Mouse (Mus musculus) urinary bladder, postnatal 25 days (tissue): ENCODE results near the gene Sohlh1.
A peak's percentile ranks its signal among the peaks of the same experiment; 100 is the strongest.

ENCODE experiments used
- DNase-seq: peaks from one replicate; pipeline ENCODE4 v3.0.0; 2022; ENCODE audit warnings: low spot score

Gene Sohlh1

DNA sequence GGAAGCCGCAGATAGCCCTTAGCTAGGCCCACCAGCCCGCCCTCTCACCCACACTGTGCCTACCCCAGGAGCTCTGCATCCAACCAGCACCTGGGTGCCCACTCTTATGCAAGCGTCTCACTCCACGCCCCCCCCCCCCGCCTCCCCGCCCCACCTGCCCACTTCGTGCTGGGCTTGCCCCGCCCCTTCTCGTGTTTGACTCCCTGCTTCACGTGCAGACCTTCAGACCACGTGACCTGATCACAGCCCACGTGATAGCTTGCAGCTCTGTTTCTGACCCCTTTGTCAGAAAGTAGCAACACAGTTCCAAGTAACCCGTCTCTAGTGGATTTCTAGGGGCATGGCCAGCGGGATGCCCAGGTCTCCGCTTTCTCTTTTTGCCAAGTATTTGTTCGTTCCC is at the start of gene Sohlh1:
TSS of gene Sohlh1 (minus strand) at position 23 of the 400 bp plus-strand sequence.
- DNase-seq = no peak

GRCm38 (mm10) chr2:25892440-25892839 is 45.4 kb upstream of the Sohlh1 start:
- no peak for DNase-seq

GRCm38 (mm10) chr2:25888144-25888543 is 41.1 kb upstream of the Sohlh1 start:
- DNase-seq = no peak

- DNase-seq = no peak
Observed at GRCm38 (mm10) chr2:25887226-25887625, 40.2 kb upstream of the Sohlh1 start.

GRCm38 (mm10) chr2:25884756-25885155 is 37.7 kb upstream of the Sohlh1 start:
- no peak for DNase-seq

GRCm38 (mm10) chr2:25882276-25882675 is 35.2 kb upstream of the Sohlh1 start:
- no peak for DNase-seq

DNA sequence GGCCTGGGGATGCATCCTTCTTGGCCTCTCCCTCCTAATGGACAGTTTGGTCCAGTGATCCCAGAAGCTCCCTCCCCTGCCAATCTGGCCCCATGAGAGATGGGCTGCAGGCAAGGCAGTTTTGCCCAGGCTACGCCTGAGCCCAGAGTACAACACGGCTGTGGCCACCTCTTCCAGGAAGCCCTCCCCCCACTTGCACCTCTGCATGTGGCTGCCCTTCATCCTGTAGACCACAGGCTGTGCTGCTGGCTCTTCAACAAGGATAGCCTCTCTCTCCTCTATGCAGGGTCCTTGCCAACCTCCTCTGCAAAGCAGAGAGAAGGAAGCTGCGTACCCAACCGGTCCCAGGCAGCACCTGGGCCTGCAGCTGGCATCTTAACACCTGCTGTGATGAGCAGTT is 32.0 kb upstream of the Sohlh1 start:
- no peak for DNase-seq

GRCm38 (mm10) chr2:25878516-25878915 is 31.5 kb upstream of the Sohlh1 start:
- no peak for DNase-seq

DNA sequence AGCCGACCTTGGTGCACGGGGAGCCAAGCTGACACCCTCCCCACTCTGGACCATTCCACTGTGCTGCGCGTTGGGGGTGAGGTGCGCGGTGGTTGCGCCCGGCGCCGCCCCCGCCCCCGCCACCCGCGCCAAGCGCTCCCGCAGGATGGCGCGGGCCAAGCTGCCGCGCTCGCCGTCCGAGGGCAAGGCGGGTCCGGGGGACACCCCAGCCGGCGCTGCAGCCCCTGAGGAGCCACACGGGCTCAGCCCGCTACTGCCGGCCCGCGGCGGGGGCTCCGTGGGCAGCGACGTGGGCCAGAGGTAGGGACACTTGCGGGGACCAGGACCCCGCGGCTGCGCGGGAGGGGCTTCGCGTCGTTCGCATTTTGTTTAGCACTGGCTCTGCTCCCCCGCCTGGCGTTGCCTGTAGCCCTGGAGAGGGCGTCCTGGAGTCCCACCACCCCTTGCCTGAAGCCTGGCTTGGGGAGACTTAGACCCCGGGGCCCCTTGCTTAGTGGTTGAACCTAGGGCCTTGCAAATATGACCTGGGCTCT is 30.8 kb upstream of the Sohlh1 start:
- DNase-seq = no peak

DNA sequence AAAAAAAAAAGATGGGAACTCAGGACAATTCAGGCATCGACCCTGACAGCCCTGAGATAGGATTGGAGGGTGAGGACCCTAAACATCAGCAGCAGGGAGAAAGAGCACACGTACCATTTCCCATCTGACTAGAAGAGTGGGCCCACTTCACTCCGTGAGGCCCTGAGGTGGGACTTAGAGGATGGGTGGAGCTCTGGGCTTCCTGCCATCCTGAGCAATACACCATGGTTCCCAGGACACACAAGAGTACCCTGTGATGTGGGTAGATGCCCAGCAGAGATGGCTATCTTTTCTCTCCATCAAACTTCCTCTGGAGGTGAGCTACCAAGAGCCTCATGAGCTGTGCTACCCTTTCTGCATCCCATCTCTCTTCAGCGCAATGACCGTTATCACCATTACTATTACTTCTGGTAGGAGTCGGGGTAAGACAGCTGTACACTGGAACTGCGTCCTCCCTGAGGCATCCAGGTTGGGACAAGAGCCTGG is 30.2 kb upstream of the Sohlh1 start:
- DNase-seq = no peak

GRCm38 (mm10) chr2:25866656-25867055 is 19.6 kb upstream of the Sohlh1 start:
- DNase-seq = no peak

DNA sequence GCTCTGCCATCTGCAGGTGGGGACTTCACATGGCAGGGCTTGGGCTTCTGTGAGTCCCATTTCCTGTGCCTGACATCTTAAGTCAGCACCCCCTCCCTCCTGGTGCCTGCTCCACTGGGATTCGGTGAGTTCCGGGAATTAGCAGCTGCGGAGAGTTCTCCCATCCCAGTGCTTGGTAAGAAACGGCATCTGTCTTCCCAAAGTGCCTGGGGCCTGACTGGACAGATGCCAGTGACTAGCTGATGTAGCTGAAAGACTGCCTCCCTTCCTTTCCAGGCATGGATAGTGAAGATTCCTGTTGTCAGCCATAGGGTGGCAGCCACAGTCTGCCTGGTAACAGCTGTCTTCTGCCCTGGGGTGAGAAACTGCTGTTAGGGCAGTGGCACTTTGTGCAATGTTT is 18.4 kb upstream of the Sohlh1 start:
- DNase-seq = no peak

- no peak for DNase-seq
Observed at GRCm38 (mm10) chr2:25864230-25864629, 17.2 kb upstream of the Sohlh1 start.

DNA sequence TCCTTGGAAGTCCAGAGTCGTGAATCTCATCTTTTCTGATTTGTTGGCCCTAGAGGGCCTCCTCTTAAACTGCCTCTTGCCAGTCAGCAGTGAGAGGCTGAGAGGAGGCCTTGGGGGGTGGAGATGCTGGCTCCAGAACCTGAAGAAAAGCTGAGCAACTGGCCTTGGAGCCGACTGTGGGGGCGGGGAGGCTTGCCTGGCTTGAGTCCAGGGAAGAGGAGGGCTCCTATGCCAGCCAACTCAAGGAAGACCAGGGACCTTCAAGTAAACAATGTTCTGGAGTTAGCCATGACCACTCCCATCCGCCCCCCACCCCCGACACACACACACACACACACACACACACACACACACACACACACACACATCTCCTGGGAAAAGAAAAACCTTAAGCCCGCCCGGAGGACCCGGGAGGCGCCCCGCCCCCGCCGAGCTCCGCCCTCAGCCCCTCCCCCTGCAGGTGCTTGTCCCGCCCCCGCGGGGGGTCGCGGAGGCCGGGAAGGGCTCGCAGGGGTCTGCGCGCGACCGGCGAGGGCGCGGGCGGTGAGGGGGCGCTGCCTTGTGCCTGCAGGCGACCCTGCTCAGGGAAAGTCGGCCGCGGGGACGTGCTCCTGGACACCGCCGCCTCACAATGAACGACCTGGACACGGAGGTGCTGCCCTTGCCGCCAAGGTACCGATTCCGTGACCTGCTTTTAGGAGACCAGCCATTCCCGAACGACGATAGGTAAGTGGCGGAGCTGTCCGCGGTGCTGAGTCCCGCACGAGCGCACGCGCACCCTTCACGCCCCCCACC is 16.5 kb upstream of the Sohlh1 start, which contains the start of gene Kcnt1:
TSS of gene Kcnt1 (plus strand) at position 398 of the 795 bp plus-strand sequence.
- peak; percentile 12 for DNase-seq

- DNase-seq = no peak
Observed at GRCm38 (mm10) chr2:25862696-25863270, 15.7 kb upstream of the Sohlh1 start.

- DNase-seq = no peak
Observed at GRCm38 (mm10) chr2:25862038-25862437, 15.0 kb upstream of the Sohlh1 start.

GRCm38 (mm10) chr2:25859891-25860290 is 12.8 kb upstream of the Sohlh1 start:
- no peak for DNase-seq

DNA sequence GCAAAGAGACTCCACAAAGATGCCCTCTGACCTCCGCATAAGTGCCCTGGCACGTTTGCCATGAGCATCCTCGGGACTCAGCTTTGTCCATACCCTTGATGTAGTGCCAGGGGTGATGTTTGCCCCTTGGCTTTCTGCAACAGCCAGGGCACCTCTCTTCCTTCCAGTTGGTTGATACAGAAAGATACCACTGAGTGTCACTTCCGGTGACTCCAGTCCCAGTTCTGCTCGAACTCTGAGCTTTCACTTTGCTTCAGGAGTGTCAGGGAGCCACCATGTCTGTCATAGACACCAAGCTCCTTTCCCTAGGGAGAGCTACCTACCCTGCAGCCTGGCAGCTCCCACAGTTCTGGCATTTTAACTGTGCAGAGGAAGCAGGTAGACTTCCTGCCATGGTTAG is 7.0 kb upstream of the Sohlh1 start:
- no peak for DNase-seq

DNA sequence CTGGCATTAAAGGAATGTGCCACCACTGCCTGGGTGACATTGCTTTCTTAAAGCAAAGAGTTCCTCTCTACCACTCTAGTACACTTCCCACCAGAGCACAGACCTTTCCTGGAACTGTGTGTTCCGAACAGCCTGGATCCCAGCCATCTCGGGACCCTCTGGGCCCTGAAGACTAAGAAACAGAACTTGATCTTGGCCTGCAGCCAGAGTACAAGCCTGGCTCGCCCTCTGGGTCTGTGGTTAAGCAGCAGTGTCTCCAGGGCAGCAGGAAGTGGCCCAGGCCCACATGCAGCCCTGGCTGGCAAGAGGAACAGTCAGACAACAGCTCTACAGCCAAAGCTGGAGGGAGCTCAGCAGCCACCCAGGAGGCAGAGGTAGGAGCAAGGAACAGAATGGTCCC is 5.6 kb upstream of the Sohlh1 start:
- no peak for DNase-seq

- DNase-seq = peak; percentile 50
Observed at GRCm38 (mm10) chr2:25850330-25850729, 3.3 kb upstream of the Sohlh1 start.

- DNase-seq = no peak
Observed at GRCm38 (mm10) chr2:25846516-25846915, 532 bp downstream of the Sohlh1 start.

DNA sequence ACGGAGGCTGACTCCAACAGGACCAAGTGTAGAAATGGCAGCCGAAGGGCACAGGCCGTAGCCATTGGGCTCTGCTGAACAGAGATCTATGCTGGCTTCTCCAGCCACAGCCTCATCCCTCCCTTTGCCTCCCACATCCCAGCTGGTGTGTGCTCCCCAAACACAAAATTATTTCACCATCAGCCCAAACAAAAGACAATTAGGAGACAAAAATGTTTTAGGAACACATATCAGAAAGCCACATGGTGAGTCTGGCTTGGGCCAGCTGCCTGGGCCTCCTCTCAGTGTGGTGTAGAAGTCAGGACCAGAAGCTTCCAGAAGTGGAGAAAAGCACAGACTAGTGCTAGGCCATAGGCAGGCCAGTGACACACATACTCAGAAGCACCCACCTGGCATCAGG is 3.0 kb downstream of the Sohlh1 start:
- no peak for DNase-seq

DNA sequence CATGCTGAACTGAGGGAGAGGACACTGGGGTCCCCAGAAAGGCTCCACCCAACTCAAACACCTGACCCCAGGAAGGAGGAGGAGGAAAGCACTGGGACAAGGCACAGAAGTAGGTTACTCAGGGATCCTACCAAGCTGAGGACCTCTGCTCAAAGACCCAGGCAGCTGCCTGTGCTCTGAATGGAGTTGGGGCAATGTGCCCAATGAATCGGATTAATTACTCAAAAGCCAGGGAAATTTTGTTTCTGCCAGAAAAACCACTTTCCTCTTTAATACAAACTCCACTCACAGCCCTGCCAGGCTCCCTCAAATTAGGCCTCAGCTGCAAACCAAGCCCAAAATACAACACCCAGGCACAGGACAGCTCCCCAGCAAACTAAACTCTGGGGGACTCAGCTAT is 4.3 kb downstream of the Sohlh1 start:
- no peak for DNase-seq
